Mouse (Mus musculus) bone marrow, adult 2 months (tissue): ENCODE results near the gene Celsr1.

Source experiments
- CTCF ChIP-seq: fragments of 200-500 bp; IDR thresholded peaks from 2 replicates; pipeline ENCODE4 v1.5.1; 2011; ENCODE audit warnings: low read length, control low read depth; ENCODE audit not compliant: control insufficient read depth, insufficient read depth
- POLR2A ChIP-seq: fragments of 200-500 bp; IDR thresholded peaks from 2 replicates; pipeline ENCODE4 v1.6.1; 2011; ENCODE audit warnings: low read depth, mild to moderate bottlenecking, control low read depth, low read length, borderline replicate concordance; ENCODE audit not compliant: control insufficient read depth

- no peak for TF ChIP-seq CTCF
- no peak for TF ChIP-seq POLR2A
Measured at GRCm38 (mm10) chr15:86051878-86052478, 18.4 kb upstream of the Celsr1 start.
